Mouse (Mus musculus): ENCODE measurements around the gene Rab37. TPM values are rescaled to one million over a fixed set of nuclear protein-coding genes. Genes with fewer than 3 reads are reported as not detected.

Gene Rab37
- polyA plus RNA-seq, 1 experiment from 2014 or later, result 0.49 TPM

- Histone ChIP-seq H3K27ac (replicated peaks) (peak overlapping the region; percentile 84; the same call in 1 of the 2 replicates), H3K4me3 (peak overlapping the region; percentile 69), H3K4me1 (peaks cover 49% of the 10 kb centered on the region), H3K9me3 (replicated peaks) (no peaks in the 10 kb centered on the region), H3K27me3 (ENCODE audit: low read depth, poor library complexity, severe bottlenecking) (peaks cover 61% of the 10 kb centered on the region), H3K36me3 (no peaks in the 10 kb centered on the region)
- 0% methylated on average over 14 of the region's 14 CpGs for WGBS
- DNase-seq (ENCODE audit: low spot score), result no peak
Measured at GRCm38 (mm10) chr11:115164341-115164975, 73.2 kb downstream of the Rab37 start.

DNA sequence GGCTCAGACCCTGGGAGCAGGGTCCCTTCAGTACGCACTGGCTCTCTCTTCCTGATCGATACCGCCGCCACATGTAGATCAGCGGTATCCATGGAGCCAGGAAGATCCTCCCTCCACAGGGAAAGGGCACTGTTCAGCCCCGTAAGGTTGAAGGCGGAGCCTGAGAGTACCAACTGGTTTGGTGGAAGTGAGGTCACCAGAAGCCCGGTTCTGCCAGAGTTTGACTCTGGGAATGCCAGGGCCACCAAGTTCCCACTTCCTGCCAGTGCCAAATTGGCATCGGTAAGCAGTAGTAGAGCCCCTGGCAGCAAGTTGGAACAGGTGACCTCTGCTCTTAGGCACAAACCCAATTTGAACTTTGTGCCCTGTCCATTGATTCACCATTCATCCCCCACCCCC lies 73.7 kb downstream of the Rab37 start:
- peak overlapping the region; percentile 33; the same call in 1 of the 2 replicates for H3K27ac ChIP-seq (replicated peaks)
- WGBS, result under 1% methylated on average over 9 of the region's 9 CpGs
- H3K36me3 ChIP-seq, result no peaks in the 10 kb centered on the region
- no peaks in the 10 kb centered on the region for H3K9me3 ChIP-seq (replicated peaks)
- no peak for DNase-seq (ENCODE audit: low spot score)
- peaks cover 49% of the 10 kb centered on the region for H3K4me1 ChIP-seq
- H3K4me3 ChIP-seq, result peak overlapping the region; percentile 69
- H3K27me3 ChIP-seq (ENCODE audit: low read depth, poor library complexity, severe bottlenecking), result peaks cover 55% of the 10 kb centered on the region

DNA sequence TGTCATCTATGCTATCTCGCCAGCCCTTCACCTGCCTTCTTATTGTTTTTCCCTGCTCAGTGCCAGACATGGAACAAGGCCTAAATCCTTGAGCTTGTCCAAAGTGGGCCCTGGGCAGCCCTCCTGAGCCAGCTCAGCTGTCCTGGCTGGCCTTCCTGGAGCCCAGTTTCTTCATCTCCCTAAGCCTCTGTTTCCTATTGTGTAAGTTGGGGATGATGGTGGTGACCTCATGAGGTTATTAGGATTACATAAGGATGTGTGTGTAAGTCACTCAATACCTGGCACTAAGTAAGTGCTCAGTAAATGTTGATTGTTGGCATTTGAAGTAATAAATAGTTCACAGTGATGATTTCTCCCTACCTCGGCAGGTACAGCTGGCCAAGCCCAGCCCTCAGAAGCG lies 75.5 kb downstream of the Rab37 start:
- 90% methylated on average over 3 of the region's 3 CpGs for whole genome bisulfite sequencing
- H3K9me3 ChIP-seq (replicated peaks), result no peaks in the 10 kb centered on the region
- no peak for DNase-seq (ENCODE audit: low spot score)
- H3K27me3 ChIP-seq (ENCODE audit: low read depth, poor library complexity, severe bottlenecking), result peaks cover 47% of the 10 kb centered on the region
- peaks cover 55% of the 10 kb centered on the region for H3K4me1 ChIP-seq
- no peak overlapping the region for H3K4me3 ChIP-seq
- no peaks in the 10 kb centered on the region for H3K36me3 ChIP-seq
- no peak overlapping the region for H3K27ac ChIP-seq (replicated peaks)

- H3K27me3 ChIP-seq (ENCODE audit: low read depth, poor library complexity, severe bottlenecking), result peaks cover 48% of the 10 kb centered on the region
- 87% methylated on average over 8 of the region's 8 CpGs for WGBS
- DNase-seq (ENCODE audit: low spot score), result no peak
Measured at GRCm38 (mm10) chr11:115167631-115168249, 76.5 kb downstream of the Rab37 start.

GRCm38 (mm10) chr11:115169430-115169829 lies 78.2 kb downstream of the Rab37 start:
- Histone ChIP-seq H3K27me3 (ENCODE audit: low read depth, poor library complexity, severe bottlenecking) (peaks cover 59% of the 10 kb centered on the region), H3K27ac (replicated peaks) (no peak overlapping the region), H3K9me3 (replicated peaks) (no peaks in the 10 kb centered on the region), H3K4me1 (peaks cover 57% of the 10 kb centered on the region), H3K36me3 (no peaks in the 10 kb centered on the region), H3K4me3 (no peak overlapping the region)
- DNase-seq (ENCODE audit: low spot score), result no peak
- 86% methylated on average over 4 of the region's 4 CpGs for WGBS

More at GRCm38 (mm10) chr11:115167631-115168249, 76.5 kb downstream of the Rab37 start:
- Histone ChIP-seq H3K9me3 (replicated peaks) (no peaks in the 10 kb centered on the region), H3K27ac (replicated peaks) (no peak overlapping the region; the same call in 1 of the 2 replicates), H3K36me3 (no peaks in the 10 kb centered on the region), H3K4me1 (peaks cover 55% of the 10 kb centered on the region), H3K4me3 (no peak overlapping the region)

- no peak for DNase-seq (ENCODE audit: low spot score)
- peaks cover 57% of the 10 kb centered on the region for H3K4me1 ChIP-seq
- WGBS, result 50% methylated on average over 8 of the region's 8 CpGs
- H3K4me3 ChIP-seq, result no peak overlapping the region
- H3K27ac ChIP-seq (replicated peaks), result 0 out of 2 replicates have a peak overlapping the region, but pooled peaks have one; percentile 9
- no peaks in the 10 kb centered on the region for H3K9me3 ChIP-seq (replicated peaks)
- peaks cover 58% of the 10 kb centered on the region for H3K27me3 ChIP-seq (ENCODE audit: low read depth, poor library complexity, severe bottlenecking)
- no peaks in the 10 kb centered on the region for H3K36me3 ChIP-seq
Measured at GRCm38 (mm10) chr11:115171125-115171524, 79.9 kb downstream of the Rab37 start.

DNA sequence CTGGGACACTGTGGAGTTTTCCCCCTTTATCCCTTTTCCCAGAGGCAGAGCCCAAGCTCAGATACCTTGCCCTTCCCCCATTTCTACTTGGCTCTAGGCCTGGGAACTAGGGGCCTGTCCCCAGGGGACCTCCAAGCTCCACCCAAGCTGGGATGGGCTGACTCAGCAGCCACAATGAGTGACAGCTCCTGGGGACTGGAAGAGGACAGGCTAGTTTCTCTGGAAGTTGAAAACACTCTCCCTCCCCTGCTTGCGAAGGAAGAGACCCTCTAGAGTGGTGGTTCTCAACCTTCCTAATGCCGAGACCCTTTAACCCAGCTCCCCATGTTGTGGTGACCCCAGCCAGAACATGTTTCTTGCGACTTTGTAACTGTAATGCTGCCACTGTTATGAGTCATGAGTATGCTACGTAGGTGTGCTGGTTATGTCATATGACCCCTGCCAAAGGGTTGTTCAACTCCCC lies 81.6 kb downstream of the Rab37 start:
- H3K4me1 ChIP-seq, result peaks cover 70% of the 10 kb centered on the region
- H3K27me3 ChIP-seq (ENCODE audit: low read depth, poor library complexity, severe bottlenecking), result peaks cover 64% of the 10 kb centered on the region
- H3K27ac ChIP-seq (replicated peaks), result peak overlapping the region; percentile 52
- H3K4me3 ChIP-seq, result peak overlapping the region; percentile 3; the same call in 1 of the 2 replicates
- WGBS, result 11% methylated on average over 4 of the region's 4 CpGs
- no peaks in the 10 kb centered on the region for H3K9me3 ChIP-seq (replicated peaks)
- DNase-seq (ENCODE audit: low spot score), result peak; percentile 42
- no peaks in the 10 kb centered on the region for H3K36me3 ChIP-seq

GRCm38 (mm10) chr11:115173549-115174339 lies 82.5 kb downstream of the Rab37 start:
- Histone ChIP-seq H3K9me3 (replicated peaks) (no peaks in the 10 kb centered on the region), H3K36me3 (no peaks in the 10 kb centered on the region), H3K27me3 (ENCODE audit: low read depth, poor library complexity, severe bottlenecking) (peaks cover 64% of the 10 kb centered on the region), H3K4me1 (peaks cover 78% of the 10 kb centered on the region), H3K27ac (replicated peaks) (peak overlapping the region; percentile 52), H3K4me3 (no peak overlapping the region)
- 8% methylated on average over 16 of the region's 16 CpGs for WGBS
- DNase-seq (ENCODE audit: low spot score), result no peak

- Histone ChIP-seq H3K36me3 (peaks cover 18% of the 10 kb centered on the region; the same call in 1 of the 2 replicates), H3K4me1 (peaks cover 78% of the 10 kb centered on the region), H3K27ac (replicated peaks) (peak overlapping the region; percentile 75), H3K27me3 (ENCODE audit: low read depth, poor library complexity, severe bottlenecking) (peaks cover 56% of the 10 kb centered on the region), H3K4me3 (no peak overlapping the region), H3K9me3 (replicated peaks) (no peaks in the 10 kb centered on the region)
- WGBS, result 59% methylated on average over 24 of the region's 24 CpGs
- no peak for DNase-seq (ENCODE audit: low spot score)
Measured at GRCm38 (mm10) chr11:115176399-115177190, 85.4 kb downstream of the Rab37 start.

- 28% methylated on average over 10 of the region's 10 CpGs for WGBS
- peak overlapping the region; percentile 40 for H3K4me3 ChIP-seq
- H3K27ac ChIP-seq (replicated peaks), result peak overlapping the region; percentile 75
- H3K27me3 ChIP-seq (ENCODE audit: low read depth, poor library complexity, severe bottlenecking), result peaks cover 45% of the 10 kb centered on the region
- peak; percentile 55 for DNase-seq (ENCODE audit: low spot score)
- H3K9me3 ChIP-seq (replicated peaks), result no peaks in the 10 kb centered on the region
- peaks cover 71% of the 10 kb centered on the region for H3K4me1 ChIP-seq
- H3K36me3 ChIP-seq, result peaks cover 18% of the 10 kb centered on the region; the same call in 1 of the 2 replicates
Measured at GRCm38 (mm10) chr11:115177559-115178195, 86.4 kb downstream of the Rab37 start.

DNA sequence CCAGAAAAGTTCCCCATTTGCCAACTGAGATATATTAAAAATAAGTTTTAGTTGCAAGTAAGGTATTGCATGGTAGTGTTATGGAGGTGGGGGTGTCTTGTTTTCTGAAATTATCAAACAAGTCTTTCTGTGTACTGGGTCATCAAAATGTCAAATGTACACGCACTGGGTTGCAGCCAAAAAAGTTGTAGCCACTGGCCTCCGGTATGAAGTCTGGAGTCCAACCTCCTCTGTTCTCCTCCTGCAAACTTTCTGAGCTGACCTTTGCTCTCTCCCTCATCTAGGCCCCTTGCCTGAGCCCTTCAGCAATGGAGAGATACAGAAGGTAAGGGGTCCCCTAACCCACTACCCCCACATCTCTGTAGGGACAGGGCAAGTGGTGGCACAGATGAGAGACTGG lies 87.5 kb downstream of the Rab37 start:
- Histone ChIP-seq H3K4me1 (peaks cover 60% of the 10 kb centered on the region), H3K27ac (replicated peaks) (peak overlapping the region; percentile 34; the same call in 1 of the 2 replicates), H3K4me3 (no peak overlapping the region), H3K9me3 (replicated peaks) (no peaks in the 10 kb centered on the region), H3K27me3 (ENCODE audit: low read depth, poor library complexity, severe bottlenecking) (peaks cover 35% of the 10 kb centered on the region), H3K36me3 (peaks cover 22% of the 10 kb centered on the region; the same call in 1 of the 2 replicates)
- no peak for DNase-seq (ENCODE audit: low spot score)
- WGBS, result 90% methylated on average over 2 of the region's 2 CpGs
